Mouse (Mus musculus) myocyte (in vitro differentiated cells): Measurements from ENCODE around the gene Kifc3.

Source experiments
- MYOG ChIP-seq, 3 experiments: IDR thresholded peaks; one replicate each; pipeline ENCODE4 v1.6.1; 2011; ENCODE audit warnings: control low read depth in 2 of 3, low read depth in 2 of 3, mild to moderate bottlenecking in 2 of 3; ENCODE audit not compliant: insufficient read length in 2 of 3, control insufficient read depth in 1 of 3, insufficient read depth in 1 of 3
- POLR2A ChIP-seq: IDR thresholded peaks from one replicate; pipeline ENCODE4 v1.6.1; 2011; ENCODE audit warnings: low read depth, mild to moderate bottlenecking, control low read depth, moderate library complexity; ENCODE audit not compliant: insufficient read length
- POLR2AphosphoS2 ChIP-seq: IDR thresholded peaks from one replicate; pipeline ENCODE4 v1.6.1; 2011; ENCODE audit warnings: low read depth, control low read depth; ENCODE audit not compliant: insufficient read length

- no peak for TF ChIP-seq POLR2AphosphoS2
- peak in 1 of 3 experiments; percentile 34 for TF ChIP-seq MYOG (IDR thresholded peaks at IDR 0.05; ENCODE audit: control insufficient read depth in 1 of 3, insufficient read depth in 1 of 3, insufficient read length in 2 of 3, low read depth in 2 of 3)
- no peak for TF ChIP-seq POLR2A
Observed at GRCm38 (mm10) chr8:95227151-95227468, 24.5 kb upstream of the Kifc3 start.
